Mouse (Mus musculus) intestine, embryonic 14.5 days (tissue): Measurements from ENCODE around the gene Fbxo47. TPM values are rescaled to one million over a fixed set of nuclear protein-coding genes. Genes with fewer than 3 reads are reported as not detected.
A peak's percentile ranks its signal among the peaks of the same experiment; 100 is the strongest.

ENCODE experiments used
- ATAC-seq: fragments of 200-750 bp; cut with Nextera tagmentation; replicated peaks from 2 replicates; pipeline ENCODE4 v1.8.0; 2017; ENCODE audit warnings: low read depth, moderate number of reproducible peaks, moderate TSS enrichment, moderate library complexity; ENCODE audit not compliant: low FRiP score, low TSS enrichment
- DNase-seq: peaks from one replicate; pipeline ENCODE4 v3.0.0-alpha.2; 2018; ENCODE audit warnings: low spot score
- H3K27ac ChIP-seq: fragments of 300-500 bp; sonication (generic); 2 replicates; pipeline ENCODE4 v1.5.1; 2014; ENCODE audit warnings: low read depth, mild to moderate bottlenecking, control low read depth
- H3K27me3 ChIP-seq: fragments of 300-500 bp; sonication (generic); replicated peaks from 2 replicates; pipeline ENCODE4 v1.6.1; 2014; ENCODE audit warnings: low read length, control low read depth; ENCODE audit not compliant: control insufficient read depth, insufficient read depth
- H3K36me3 ChIP-seq: fragments of 300-500 bp; sonication (generic); 2 replicates; pipeline ENCODE4 v1.6.1; 2014; ENCODE audit warnings: low read length, control low read depth; ENCODE audit not compliant: control insufficient read depth, insufficient read depth
- H3K4me1 ChIP-seq: fragments of 300-500 bp; sonication (generic); replicated peaks from 2 replicates; pipeline ENCODE4 v1.6.1; 2014; ENCODE audit warnings: low read length, control low read depth, mixed read lengths; ENCODE audit not compliant: control insufficient read depth, insufficient read depth
- H3K4me2 ChIP-seq: fragments of 300-500 bp; sonication (generic); 2 replicates; pipeline ENCODE4 v1.6.1; 2014; ENCODE audit warnings: low read length
- H3K4me3 ChIP-seq: fragments of 300-500 bp; sonication (generic); 2 replicates; pipeline ENCODE4 v1.5.1; 2014; ENCODE audit warnings: low read depth, low read length, control low read depth, mixed read lengths
- H3K9ac ChIP-seq: fragments of 300-500 bp; sonication (generic); 2 replicates; pipeline ENCODE4 v1.6.1; 2014; ENCODE audit warnings: mild to moderate bottlenecking, low read length
- H3K9me3 ChIP-seq: fragments of 300-500 bp; sonication (generic); 2 replicates; pipeline ENCODE4 v1.6.1; 2016; ENCODE audit warnings: low read length, control low read depth; ENCODE audit not compliant: control insufficient read depth
- WGBS: fragments of 180-500 bp; shearing (Covaris S2); extraction: QIAGEN DNeasy Blood & Tissue Kit; methylation state at CpG from one replicate; pipeline ENCODE4 v1.1.7; 2014; 5-methylcytosine and 5-hydroxymethylcytosine counted together
- polyA plus RNA-seq: library from polyadenylated mRNA; unstranded; fragments of >200 nt; fragmentation: Nextera tagmentation; extraction: Ambion mirVana; gene quantifications from 2 replicates; pipeline ENCODE4 v1.2.1, GENCODE M21; 2014

The Fbxo47 gene
- polyA plus RNA-seq, 1 experiment from 2014 or later = 0.54 TPM

GRCm38 (mm10) chr11:97867591-97867990, 16.4 kb downstream of the Fbxo47 start:
- ATAC-seq = no peak
- no peak overlapping the region for H3K4me2 ChIP-seq
- H3K4me1 ChIP-seq = no peaks in the 10 kb centered on the region
- no peaks in the 10 kb centered on the region for H3K27me3 ChIP-seq
- DNase-seq = no peak
- no peak overlapping the region for H3K4me3 ChIP-seq
- WGBS = 88% methylated on average over 3 of the region's 3 CpGs
- no peak overlapping the region for H3K27ac ChIP-seq
- H3K9ac ChIP-seq = no peak overlapping the region
- H3K9me3 ChIP-seq = no peaks in the 10 kb centered on the region
- no peaks in the 10 kb centered on the region for H3K36me3 ChIP-seq

GRCm38 (mm10) chr11:97866091-97866888, 17.7 kb downstream of the Fbxo47 start:
- no peak overlapping the region for H3K27ac ChIP-seq
- DNase-seq = no peak
- H3K4me3 ChIP-seq = no peak overlapping the region
- no peak overlapping the region for H3K4me2 ChIP-seq
- H3K27me3 ChIP-seq = no peaks in the 10 kb centered on the region
- H3K36me3 ChIP-seq = no peaks in the 10 kb centered on the region
- H3K4me1 ChIP-seq = no peaks in the 10 kb centered on the region
- WGBS = 76% methylated on average over 3 of the region's 3 CpGs
- H3K9me3 ChIP-seq = no peaks in the 10 kb centered on the region
- ATAC-seq = no peak
- no peak overlapping the region for H3K9ac ChIP-seq

DNA sequence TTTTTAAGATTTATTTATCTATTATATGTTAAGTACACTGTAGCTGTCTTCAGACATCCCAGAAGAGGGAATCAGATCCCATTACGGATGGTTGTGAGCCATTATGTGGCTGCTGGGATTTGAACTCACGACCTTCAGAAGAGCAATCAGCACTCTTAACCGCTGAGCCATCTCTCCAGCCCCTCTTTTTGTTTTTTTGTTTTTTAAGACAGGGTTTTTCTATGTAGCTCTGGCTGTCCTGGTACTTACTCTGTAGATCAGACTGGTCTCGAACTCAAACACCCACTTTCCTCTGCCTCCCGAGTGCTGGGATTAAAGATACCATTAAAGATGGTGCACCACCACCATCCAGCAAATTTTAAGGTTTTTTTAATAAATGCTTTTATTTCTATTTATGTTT, 18.5 kb downstream of the Fbxo47 start:
- no peaks in the 10 kb centered on the region for H3K9me3 ChIP-seq
- no peaks in the 10 kb centered on the region for H3K4me1 ChIP-seq
- DNase-seq (no peak), ATAC-seq (no peak)
- no peaks in the 10 kb centered on the region for H3K36me3 ChIP-seq
- no peak overlapping the region for H3K9ac ChIP-seq
- no peak overlapping the region for H3K27ac ChIP-seq
- whole genome bisulfite sequencing = 84% methylated on average over 5 of the region's 5 CpGs
- H3K4me3 ChIP-seq = no peak overlapping the region
- no peak overlapping the region for H3K4me2 ChIP-seq
- no peaks in the 10 kb centered on the region for H3K27me3 ChIP-seq

GRCm38 (mm10) chr11:97862148-97862547, 21.8 kb downstream of the Fbxo47 start:
- no peak overlapping the region for H3K4me2 ChIP-seq
- H3K36me3 ChIP-seq = no peaks in the 10 kb centered on the region
- no peak overlapping the region for H3K4me3 ChIP-seq
- DNase-seq (no peak), ATAC-seq (no peak)
- no peaks in the 10 kb centered on the region for H3K9me3 ChIP-seq
- H3K27ac ChIP-seq = no peak overlapping the region
- WGBS = 40% methylated on average over 2 of the region's 2 CpGs
- no peak overlapping the region for H3K9ac ChIP-seq
- no peaks in the 10 kb centered on the region for H3K27me3 ChIP-seq
- H3K4me1 ChIP-seq = no peaks in the 10 kb centered on the region

GRCm38 (mm10) chr11:97855473-97855872, 28.5 kb downstream of the Fbxo47 start:
- DNase-seq (no peak), ATAC-seq (no peak)
- Histone ChIP-seq H3K27ac (no peak overlapping the region), H3K9me3 (no peaks in the 10 kb centered on the region), H3K4me2 (no peak overlapping the region), H3K27me3 (no peaks in the 10 kb centered on the region), H3K9ac (no peak overlapping the region), H3K36me3 (no peaks in the 10 kb centered on the region), H3K4me3 (no peak overlapping the region), H3K4me1 (no peaks in the 10 kb centered on the region)
- whole genome bisulfite sequencing = 85% methylated on average over 2 of the region's 2 CpGs

- H3K27me3 ChIP-seq = no peaks in the 10 kb centered on the region
- no peak overlapping the region for H3K27ac ChIP-seq
- no peaks in the 10 kb centered on the region for H3K9me3 ChIP-seq
- no peak overlapping the region for H3K4me2 ChIP-seq
- no peaks in the 10 kb centered on the region for H3K4me1 ChIP-seq
- no peaks in the 10 kb centered on the region for H3K36me3 ChIP-seq
- DNase-seq (no peak), ATAC-seq (no peak)
- WGBS = 85% methylated on average over 2 of the region's 2 CpGs
- no peak overlapping the region for H3K9ac ChIP-seq
- H3K4me3 ChIP-seq = no peak overlapping the region
Observed at GRCm38 (mm10) chr11:97851601-97852000, 32.4 kb downstream of the Fbxo47 start.

DNA sequence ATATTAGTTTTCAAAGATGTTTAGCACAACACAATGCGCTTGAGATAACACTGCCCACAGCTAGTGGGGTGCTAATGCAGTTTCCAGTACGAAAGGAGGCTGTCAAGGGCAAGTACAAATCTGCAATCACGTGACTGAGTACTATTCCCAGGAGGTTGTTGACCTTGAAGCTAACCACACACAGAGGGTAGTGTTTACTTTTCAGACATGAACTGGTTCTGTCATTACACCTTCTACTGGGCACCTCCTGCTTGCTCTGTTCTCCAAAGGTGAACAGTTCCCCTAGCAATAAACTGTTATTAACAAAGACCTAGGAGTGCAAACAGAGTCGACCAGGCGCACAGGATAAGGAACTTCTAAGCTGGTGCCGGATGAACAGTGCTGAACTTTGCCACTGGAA, 33.6 kb downstream of the Fbxo47 start:
- Histone ChIP-seq H3K27me3 (no peaks in the 10 kb centered on the region), H3K36me3 (no peaks in the 10 kb centered on the region), H3K9ac (no peak overlapping the region), H3K4me1 (no peaks in the 10 kb centered on the region), H3K9me3 (no peaks in the 10 kb centered on the region), H3K27ac (no peak overlapping the region), H3K4me2 (no peak overlapping the region), H3K4me3 (no peak overlapping the region)
- ATAC-seq = peak; percentile 89
- WGBS = 27% methylated on average over 6 of the region's 6 CpGs
- DNase-seq = peak; percentile 54

DNA sequence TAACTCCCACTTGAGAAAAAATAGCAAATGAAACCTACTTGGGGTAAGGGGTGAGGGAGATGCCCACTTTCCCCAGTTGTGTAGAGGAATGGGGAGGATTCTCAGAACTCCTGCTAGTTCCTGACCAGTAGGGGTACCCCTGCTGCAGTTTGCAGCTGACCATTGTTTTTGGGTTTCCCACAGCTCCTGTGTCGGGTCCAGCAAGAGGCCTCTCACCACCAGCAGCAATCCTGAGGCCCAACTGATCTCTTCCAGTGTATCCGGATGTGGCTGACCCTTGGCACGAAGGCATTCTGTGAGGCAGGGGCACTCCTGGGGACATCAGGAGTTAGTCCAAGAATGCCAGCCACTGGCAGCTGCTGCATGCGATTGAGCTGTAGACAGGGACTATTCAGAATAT, 42.0 kb downstream of the Fbxo47 start:
- H3K9ac ChIP-seq = no peak overlapping the region
- WGBS = 48% methylated on average over 4 of the region's 4 CpGs
- DNase-seq = peak; percentile 51

More for the DNA sequence above, 42.0 kb downstream of the Fbxo47 start:
- Histone ChIP-seq H3K36me3 (peaks cover 13% of the 10 kb centered on the region), H3K4me3 (peak overlapping the region; percentile 56; the same call in 1 of the 2 replicates), H3K27me3 (no peaks in the 10 kb centered on the region), H3K27ac (no peak overlapping the region), H3K4me1 (0 out of 2 replicates have a peak, but pooled peaks cover 11% of the 10 kb centered on the region), H3K4me2 (peak overlapping the region; percentile 61), H3K9me3 (no peaks in the 10 kb centered on the region)
- ATAC-seq = no peak
